ENCODE assay signal across 27 mouse cellular contexts in genomic region chr8:119881917-119882316, GRCm38 (mm10). TPM values are rescaled to one million over a fixed set of nuclear protein-coding genes. Genes with fewer than 3 reads are reported as not detected.
DNase-seq lines count a peak whose midpoint lies in the region; ATAC-seq lines count a peak whose summit lies in the region.
"Had no signal": no experiment of that assay in that cellular context is flagged by ENCODE, and none has a peak within 500 bp of the region (broad histone marks: within the 10 kb centered on the region; RNA-seq: fewer than 3 reads in every experiment).

No protein-coding gene starts in this region.

- H3K27me3 ChIP-seq in kidney, embryonic 15.5 days = no peaks in the 10 kb centered on the region
- H3K27me3 ChIP-seq in kidney, embryonic 16.5 days (ENCODE audit: insufficient read depth, low read length) = no peaks in the 10 kb centered on the region
- H3K27me3 ChIP-seq: forebrain, embryonic 15.5 days had no signal

- peaks cover 7% of the 10 kb centered on the region; the same call in 1 of the 2 replicates for H3K36me3 ChIP-seq in kidney, embryonic 15.5 days
- H3K36me3 ChIP-seq in kidney, embryonic 16.5 days (ENCODE audit: insufficient read depth, low read length) = peaks cover 7% of the 10 kb centered on the region; the same call in 1 of the 2 replicates
- H3K36me3 ChIP-seq: embryonic facial prominence, embryonic 10.5 days; forebrain, embryonic 12.5 days; forebrain, embryonic 15.5 days; heart, embryonic 15.5 days had no signal

- H3K27ac ChIP-seq in kidney, embryonic 15.5 days = peak overlapping the region; percentile 68; the same call in 1 of the 2 replicates
- peak overlapping the region; percentile 69; the same call in 1 of the 2 replicates for H3K27ac ChIP-seq in kidney, embryonic 16.5 days (ENCODE audit: low read length)
- H3K27ac ChIP-seq: embryonic facial prominence, embryonic 10.5 days; embryonic facial prominence, embryonic 13.5 days; forebrain, embryonic 12.5 days; forebrain, embryonic 15.5 days; heart, embryonic 15.5 days; hindbrain, embryonic 10.5 days; hindbrain, embryonic 14.5 days had no signal

- no peak overlapping the region for H3K9ac ChIP-seq in kidney, embryonic 15.5 days
- H3K9ac ChIP-seq in kidney, embryonic 16.5 days (replicated peaks; ENCODE audit: low read length) = no peak overlapping the region
- H3K9ac ChIP-seq: embryonic facial prominence, embryonic 13.5 days; forebrain, embryonic 12.5 days; forebrain, embryonic 15.5 days; heart, embryonic 12.5 days; heart, embryonic 15.5 days; hindbrain, embryonic 14.5 days had no signal

- H3K9me3 ChIP-seq in kidney, embryonic 15.5 days (replicated peaks) = no peaks in the 10 kb centered on the region
- no peaks in the 10 kb centered on the region for H3K9me3 ChIP-seq in kidney, embryonic 16.5 days (ENCODE audit: low read length)
- H3K9me3 ChIP-seq: embryonic facial prominence, embryonic 10.5 days; embryonic facial prominence, embryonic 13.5 days; forebrain, embryonic 12.5 days; forebrain, embryonic 15.5 days; heart, embryonic 12.5 days; heart, embryonic 15.5 days; hindbrain, embryonic 10.5 days had no signal

- H3K4me1 ChIP-seq in kidney, embryonic 15.5 days = peaks cover 16% of the 10 kb centered on the region; the same call in 1 of the 2 replicates
- H3K4me1 ChIP-seq in kidney, embryonic 16.5 days (ENCODE audit: insufficient read depth, low read length) = no peaks in the 10 kb centered on the region

- 53% methylated on average over 8 of the region's 8 CpGs for WGBS in kidney, embryonic 15.5 days
- 38% methylated on average over 8 of the region's 8 CpGs for WGBS in kidney, embryonic 16.5 days

- ATAC-seq in kidney, embryonic 15.5 days (replicated peaks; ENCODE audit: low FRiP score) = peak; percentile 46; the same call in 1 of the 2 replicates
- peak; percentile 58; the same call in 1 of the 2 replicates for ATAC-seq in kidney, embryonic 16.5 days (ENCODE audit: low FRiP score, low TSS enrichment)
- ATAC-seq: CD4-positive, CD25-positive, alpha-beta regulatory T cell, adult 4 months; forebrain, embryonic 15.5 days had no signal

- H3K4me3 ChIP-seq in kidney, embryonic 15.5 days (replicated peaks) = no peak overlapping the region
- no peak overlapping the region for H3K4me3 ChIP-seq in kidney, embryonic 16.5 days (ENCODE audit: low read length)
- H3K4me3 ChIP-seq: embryonic facial prominence, embryonic 10.5 days; embryonic facial prominence, embryonic 13.5 days; erythroblast, embryonic 14.5 days; forebrain, embryonic 12.5 days; forebrain, embryonic 15.5 days; heart, embryonic 12.5 days; heart, embryonic 15.5 days; hindbrain, embryonic 10.5 days had no signal

- H3K4me2 ChIP-seq in kidney, embryonic 15.5 days = no peak overlapping the region
- H3K4me2 ChIP-seq in kidney, embryonic 16.5 days (replicated peaks; ENCODE audit: low read depth, low read length) = no peak overlapping the region
- H3K4me2 ChIP-seq: embryonic facial prominence, embryonic 13.5 days; forebrain, embryonic 12.5 days; forebrain, embryonic 15.5 days; heart, embryonic 12.5 days; heart, embryonic 15.5 days; hindbrain, embryonic 14.5 days had no signal

- DNase-seq in kidney, adult 8-10 months = peak; percentile 37 to 69
- DNase-seq in kidney, postnatal 4 days = no peak
- peak; percentile 27 to 73 for DNase-seq in kidney, postnatal 36 days
- DNase-seq in adrenal gland, adult 8-10 months = no peak
- DNase-seq: adrenal gland, adult 2 months; adrenal gland, postnatal 25 days; cerebellum, adult 11-12 months; cerebellum, adult 8-10 months; cerebellum, postnatal 10 days; cerebellum, postnatal 36 days; embryo, embryonic 11 days; gastrocnemius, postnatal 25 days; heart, adult 18-20 months; heart, postnatal 10 days; heart, postnatal 36 days had no signal

RNA-seq across cellular contexts. Expression of gene Klhl36, which starts 19.9 kb away (rescaled TPM):
- polyA plus RNA-seq in kidney, embryonic 15.5 days (2015; fragmentation: Nextera tagmentation; extraction: Ambion mirVana) = 16.7 and 18.4 TPM in 2 replicates
- 20.4 and 22.4 TPM in 2 replicates for polyA plus RNA-seq in kidney, embryonic 16.5 days (2015; fragmentation: Nextera tagmentation; extraction: Ambion mirVana)
- 10 to 100 TPM in 3 of 4 experiments, 1 to 10 TPM in 1; 8.4 to 13.8 (median 11.8) TPM for total RNA-seq in adrenal gland, adult 8-10 months (2022)

RNA-seq across cellular contexts. Expression of gene Usp10, which starts 28.2 kb away (rescaled TPM):
- 148 and 167 TPM in 2 replicates for polyA plus RNA-seq in kidney, embryonic 15.5 days (2015; fragmentation: Nextera tagmentation; extraction: Ambion mirVana)
- 194 and 197 TPM in 2 replicates for polyA plus RNA-seq in kidney, embryonic 16.5 days (2015; fragmentation: Nextera tagmentation; extraction: Ambion mirVana)
- 100 to 1,000 TPM in 3 of 4 experiments, 10 to 100 TPM in 1; 88.6 to 130 (median 113) TPM for total RNA-seq in adrenal gland, adult 8-10 months (2022)

RNA-seq across cellular contexts. Expression of gene Gm20388, which starts 28.7 kb away (rescaled TPM):
- polyA plus RNA-seq in kidney, embryonic 15.5 days (2015; fragmentation: Nextera tagmentation; extraction: Ambion mirVana) = 0.99 and 7.4 TPM in 2 replicates
- polyA plus RNA-seq in kidney, embryonic 16.5 days (2015; fragmentation: Nextera tagmentation; extraction: Ambion mirVana) = 2.9 and 7.7 TPM in 2 replicates
- total RNA-seq in adrenal gland, adult 8-10 months (2022) = 10 to 100 TPM in 1 of 4 experiments, 1 to 10 TPM in 3; 1.7 to 16.9 (median 5.8) TPM
- polyA plus RNA-seq: embryonic facial prominence, embryonic 13.5 days; forebrain, embryonic 12.5 days; forebrain, embryonic 15.5 days; heart, embryonic 12.5 days; heart, embryonic 15.5 days; hindbrain, embryonic 14.5 days had no signal

RNA-seq across cellular contexts. Expression of gene Cotl1, which starts 41.6 kb away (rescaled TPM):
- 99.2 and 138 TPM in 2 replicates for polyA plus RNA-seq in kidney, embryonic 15.5 days (2015; fragmentation: Nextera tagmentation; extraction: Ambion mirVana)
- 130 and 138 TPM in 2 replicates for polyA plus RNA-seq in kidney, embryonic 16.5 days (2015; fragmentation: Nextera tagmentation; extraction: Ambion mirVana)
- total RNA-seq in adrenal gland, adult 8-10 months (2022) = 10 to 100 TPM; 38.1 to 64.0 (median 54.4) TPM

Comparison
In these comparisons a context has a peak if more than half of its experiments do, and no peak if none do; other contexts are left out.
1. DNase-seq: peak in kidney, adult 8-10 months (2 of 2) and kidney, postnatal 36 days (2 of 2); none in kidney, postnatal 4 days (0 of 2) and adrenal gland, adult 8-10 months (single experiment).